Mouse (Mus musculus) erythroblast, embryonic 14.5 days (primary cell): ENCODE data around the gene Wdr95.

Experiments
- GATA1 ChIP-seq: IDR thresholded peaks from 2 replicates; pipeline ENCODE4 v1.6.1; 2012; ENCODE audit warnings: low read length, inconsistent platforms, mixed read lengths
- TAL1 ChIP-seq: IDR thresholded peaks from 3 replicates; pipeline ENCODE4 v1.6.1; 2012; ENCODE audit warnings: low read length, inconsistent platforms, mixed read lengths

DNA sequence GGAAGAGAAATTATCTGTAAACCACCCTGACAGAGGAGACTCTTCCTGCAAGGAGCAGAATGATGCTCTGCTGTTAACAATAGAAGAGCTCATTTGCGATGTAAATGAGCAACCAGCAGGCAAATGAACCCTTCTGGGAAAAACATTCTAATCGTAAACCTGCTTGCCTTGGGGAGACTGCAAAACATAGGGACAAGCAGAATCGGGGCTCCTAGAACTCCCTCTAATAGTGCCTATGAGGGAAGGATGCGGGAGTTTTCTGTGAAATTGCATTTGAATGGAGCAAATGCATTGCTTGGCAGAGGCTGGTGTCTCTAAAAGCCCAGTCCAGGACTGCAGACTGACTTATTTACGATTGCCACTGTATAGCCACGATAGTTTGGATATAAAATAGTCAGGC, 32.8 kb upstream of the Wdr95 start:
- TF ChIP-seq TAL1 (no peak), GATA1 (no peak)
